Mouse (Mus musculus) midbrain, embryonic 11.5 days (tissue): Measurements from ENCODE around the gene Sntb2. TPM values are rescaled to one million over a fixed set of nuclear protein-coding genes. Genes with fewer than 3 reads are reported as not detected.
"Not testable (repeated sequence)": the region's sequence is repeated elsewhere in the genome, so short reads cannot be mapped to it uniquely, and the experiment has no call there.

Experiments used
- ATAC-seq: fragments of 200-750 bp; cut with Nextera tagmentation; 2 replicates; pipeline ENCODE4 v1.8.0; 2017; ENCODE audit warnings: moderate TSS enrichment, moderate library complexity; ENCODE audit not compliant: low FRiP score
- DNase-seq: peaks from one replicate; pipeline ENCODE4 v3.0.0; 2015; ENCODE audit warnings: low spot score; ENCODE audit errors: missing footprints
- H3K27ac ChIP-seq: fragments of 300-500 bp; sonication (generic); 2 replicates; pipeline ENCODE4 v1.5.1; 2014; ENCODE audit warnings: low read depth, low read length
- H3K27me3 ChIP-seq: fragments of 300-500 bp; sonication (generic); 2 replicates; pipeline ENCODE4 v1.6.1; 2014; ENCODE audit warnings: mild to moderate bottlenecking, low read length, moderate library complexity, mixed read lengths; ENCODE audit not compliant: control insufficient read depth, insufficient read depth
- H3K36me3 ChIP-seq: fragments of 300-500 bp; sonication (generic); 2 replicates; pipeline ENCODE4 v1.6.1; 2014; ENCODE audit warnings: mild to moderate bottlenecking, low read length, moderate library complexity, mixed read lengths; ENCODE audit not compliant: control insufficient read depth, insufficient read depth
- H3K4me1 ChIP-seq: fragments of 300-500 bp; sonication (generic); 2 replicates; pipeline ENCODE4 v1.6.1; 2014; ENCODE audit warnings: low read length; ENCODE audit not compliant: control insufficient read depth, insufficient read depth
- H3K4me2 ChIP-seq: fragments of 300-500 bp; sonication (generic); 2 replicates; pipeline ENCODE4 v1.6.1; 2014; ENCODE audit warnings: mild to moderate bottlenecking, moderate library complexity
- H3K4me3 ChIP-seq: fragments of 300-500 bp; sonication (generic); 2 replicates; pipeline ENCODE4 v1.5.1; 2014; ENCODE audit warnings: low read depth, low read length
- H3K9ac ChIP-seq: fragments of 300-500 bp; sonication (generic); 2 replicates; pipeline ENCODE4 v1.6.1; 2014; ENCODE audit warnings: low read length
- H3K9me3 ChIP-seq: fragments of 300-500 bp; sonication (generic); 2 replicates; pipeline ENCODE4 v1.6.1; 2016; ENCODE audit warnings: low read length; ENCODE audit not compliant: control insufficient read depth
- WGBS: fragments of 180-500 bp; shearing (Covaris S2); extraction: QIAGEN DNeasy Blood & Tissue Kit; methylation state at CpG from one replicate; pipeline ENCODE4 v1.1.7; 2014; 5-methylcytosine and 5-hydroxymethylcytosine counted together
- polyA plus RNA-seq: library from polyadenylated mRNA; unstranded; fragments of >200 nt; fragmentation: Nextera tagmentation; extraction: Ambion mirVana; gene quantifications from 2 replicates; pipeline ENCODE4 v1.2.1, GENCODE M21; 2014

Sntb2 gene
- polyA plus RNA-seq, 1 experiment from 2014 or later, result 5.9 TPM

- Histone ChIP-seq H3K4me2 (no peak overlapping the region), H3K9me3 (no peaks in the 10 kb centered on the region), H3K36me3 (no peaks in the 10 kb centered on the region), H3K4me1 (peaks cover 8% of the 10 kb centered on the region), H3K27me3 (no peaks in the 10 kb centered on the region), H3K9ac (no peak overlapping the region), H3K4me3 (no peak overlapping the region), H3K27ac (no peak overlapping the region)
- 76% methylated on average over 5 of the region's 5 CpGs for WGBS
- DNase-seq (peak; percentile 75), ATAC-seq (no peak)
Measured at GRCm38 (mm10) chr8:107030058-107030457, 94.5 kb downstream of the Sntb2 start.

DNA sequence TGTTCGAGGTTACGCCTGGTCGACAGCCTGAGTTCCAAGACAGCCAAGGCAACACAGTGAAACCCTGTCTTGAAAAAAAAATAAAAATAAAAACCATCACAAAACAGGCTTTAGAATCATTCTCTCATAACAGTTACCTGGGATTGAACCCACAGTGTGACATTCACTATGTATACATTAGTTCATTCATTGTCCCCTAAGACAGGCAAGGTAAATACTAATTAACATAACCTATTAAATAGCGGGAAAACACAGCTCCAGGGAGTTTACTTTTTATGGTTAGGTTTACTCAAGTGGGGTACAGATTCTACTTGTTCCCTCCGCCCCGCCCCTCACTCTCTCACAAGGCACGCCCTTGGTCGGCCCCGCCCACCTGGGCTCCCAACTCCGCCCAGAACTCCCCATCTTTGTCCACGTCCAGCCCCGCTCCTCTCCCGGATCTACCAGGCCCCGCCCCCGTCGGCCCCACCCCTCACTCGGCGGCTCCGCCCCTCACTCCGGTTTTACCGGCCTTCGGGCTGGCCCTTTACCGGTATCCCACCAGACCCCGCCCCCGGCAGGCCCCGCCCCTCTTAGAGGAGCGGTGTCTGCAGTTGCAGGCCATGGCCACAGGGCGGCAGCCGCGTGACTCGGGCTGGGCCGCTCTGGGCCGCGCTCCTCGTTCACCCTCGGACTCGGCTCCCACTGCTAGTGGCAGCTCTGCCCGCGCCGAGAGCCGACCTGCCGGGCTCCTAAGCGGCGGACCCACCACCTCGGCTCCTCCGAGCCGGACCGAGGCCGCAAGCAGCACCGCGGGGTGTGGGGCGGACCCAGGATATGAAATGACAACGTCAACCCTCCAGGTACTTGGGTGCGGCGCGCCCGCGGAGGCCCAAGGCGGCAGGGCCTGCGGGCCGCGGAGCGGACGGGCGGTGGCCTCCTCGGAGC is 95.4 kb downstream of the Sntb2 start, which contains the start of gene Vps4a:
Gene Vps4a, plus strand, starts transcription at position 573 of the 927 bp plus-strand sequence.
- ATAC-seq (peak; percentile 96), DNase-seq (peak; percentile 100)
- H3K9me3 ChIP-seq, result no peaks in the 10 kb centered on the region
- H3K27ac ChIP-seq, result peak within 1 kb of the TSS; percentile 16
- H3K4me3 ChIP-seq, result peak within 1 kb of the TSS; percentile 96
- no peaks in the 10 kb centered on the region for H3K36me3 ChIP-seq
- H3K27me3 ChIP-seq, result no peaks in the 10 kb centered on the region
- peaks cover 8% of the 10 kb centered on the region for H3K4me1 ChIP-seq
- WGBS, result 4% methylated on average over 63 of the region's 66 CpGs
- peak within 1 kb of the TSS; percentile 91 for H3K9ac ChIP-seq
- peak within 1 kb of the TSS; percentile 92 for H3K4me2 ChIP-seq

GRCm38 (mm10) chr8:107031577-107032090 is 96.1 kb downstream of the Sntb2 start:
- Histone ChIP-seq H3K4me2 (peak overlapping the region; percentile 92), H3K4me1 (peaks cover 8% of the 10 kb centered on the region), H3K4me3 (peak overlapping the region; percentile 96), H3K27me3 (no peaks in the 10 kb centered on the region), H3K9me3 (no peaks in the 10 kb centered on the region), H3K36me3 (no peaks in the 10 kb centered on the region), H3K9ac (peak overlapping the region; percentile 91), H3K27ac (peak overlapping the region; percentile 16)
- DNase-seq (no peak), ATAC-seq (no peak)
- under 1% methylated on average over 38 of the region's 40 CpGs for WGBS

GRCm38 (mm10) chr8:107033609-107034008 is 98.1 kb downstream of the Sntb2 start:
- not testable (repeated sequence) for H3K27me3 ChIP-seq, H3K36me3 ChIP-seq, DNase-seq, H3K4me2 ChIP-seq, H3K4me1 ChIP-seq, H3K27ac ChIP-seq, H3K4me3 ChIP-seq, H3K9me3 ChIP-seq, ATAC-seq, H3K9ac ChIP-seq
- WGBS, result 94% methylated on average over 2 of the region's 2 CpGs

- DNase-seq, result no peak
- 89% methylated on average over 3 of the region's 3 CpGs for WGBS
Measured at GRCm38 (mm10) chr8:107035641-107036040, 100.1 kb downstream of the Sntb2 start.

GRCm38 (mm10) chr8:107036626-107037025 is 101.1 kb downstream of the Sntb2 start:
- H3K36me3 ChIP-seq, result peaks cover 9% of the 10 kb centered on the region
- H3K4me1 ChIP-seq, result peaks cover 8% of the 10 kb centered on the region
- WGBS, result 90% methylated on average over 8 of the region's 8 CpGs
- no peaks in the 10 kb centered on the region for H3K27me3 ChIP-seq
- ATAC-seq (no peak), DNase-seq (no peak)
- no peak overlapping the region for H3K4me3 ChIP-seq
- H3K9ac ChIP-seq, result no peak overlapping the region
- H3K4me2 ChIP-seq, result no peak overlapping the region
- H3K27ac ChIP-seq, result no peak overlapping the region
- H3K9me3 ChIP-seq, result no peaks in the 10 kb centered on the region

More at GRCm38 (mm10) chr8:107035641-107036040, 100.1 kb downstream of the Sntb2 start:
- H3K4me2 ChIP-seq, result no peak overlapping the region
- H3K4me3 ChIP-seq, result no peak overlapping the region
- H3K27ac ChIP-seq, result no peak overlapping the region
- no peak overlapping the region for H3K9ac ChIP-seq
- H3K4me1 ChIP-seq, result peaks cover 8% of the 10 kb centered on the region
- no peaks in the 10 kb centered on the region for H3K27me3 ChIP-seq
- no peaks in the 10 kb centered on the region for H3K9me3 ChIP-seq
- no peak for ATAC-seq
- peaks cover 1% of the 10 kb centered on the region; the same call in 1 of the 2 replicates for H3K36me3 ChIP-seq

DNA sequence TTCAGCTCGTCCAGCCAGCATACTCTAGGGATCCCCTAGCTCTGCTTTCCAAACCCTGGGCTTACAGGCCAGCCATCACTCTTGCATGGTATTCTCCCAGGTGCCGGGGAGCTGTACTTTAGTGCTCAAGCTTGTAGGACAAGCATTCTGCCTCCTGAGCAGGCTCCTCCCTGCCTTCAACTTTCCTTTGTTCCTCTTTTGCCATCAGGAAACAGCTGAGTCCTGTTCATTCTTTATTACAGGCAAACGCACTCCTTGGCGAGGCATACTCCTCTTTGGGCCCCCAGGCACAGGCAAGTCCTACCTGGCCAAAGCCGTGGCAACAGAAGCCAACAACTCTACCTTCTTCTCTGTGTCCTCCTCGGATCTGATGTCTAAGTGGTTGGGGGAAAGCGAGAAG is 105.1 kb downstream of the Sntb2 start:
- Histone ChIP-seq H3K9ac (no peak overlapping the region), H3K4me2 (no peak overlapping the region), H3K36me3 (peaks cover 28% of the 10 kb centered on the region), H3K4me3 (no peak overlapping the region), H3K9me3 (no peaks in the 10 kb centered on the region), H3K27me3 (no peaks in the 10 kb centered on the region), H3K27ac (no peak overlapping the region), H3K4me1 (no peaks in the 10 kb centered on the region)
- no peak for ATAC-seq
- 87% methylated on average over 7 of the region's 7 CpGs for WGBS
- DNase-seq, result no peak

DNA sequence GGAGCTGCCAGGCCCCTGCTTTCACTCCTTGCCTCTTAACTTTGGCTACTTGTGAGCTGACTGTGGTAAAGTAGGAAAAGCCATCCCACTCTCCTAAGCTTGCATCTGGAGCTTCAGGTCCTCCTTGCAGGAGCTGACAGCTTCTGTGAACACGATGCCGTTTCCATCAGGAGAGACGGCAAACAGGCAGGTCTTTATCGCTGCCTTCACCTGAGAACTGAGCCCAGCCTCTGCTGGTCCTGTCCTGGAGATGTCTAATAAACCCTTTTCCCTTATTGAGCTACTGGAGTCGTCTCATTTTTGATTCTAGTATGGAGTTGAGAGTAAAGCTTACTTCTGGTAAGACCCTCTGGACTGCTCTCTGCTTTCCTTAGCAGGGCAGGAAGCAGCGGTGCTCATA is 109.9 kb downstream of the Sntb2 start:
- 93% methylated on average over 6 of the region's 6 CpGs for WGBS
- ATAC-seq, result no peak
- H3K27me3 ChIP-seq, result no peaks in the 10 kb centered on the region
- H3K9me3 ChIP-seq, result no peaks in the 10 kb centered on the region
- no peak overlapping the region for H3K9ac ChIP-seq
- H3K36me3 ChIP-seq, result peaks cover 32% of the 10 kb centered on the region
- no peak overlapping the region for H3K4me3 ChIP-seq
- H3K27ac ChIP-seq, result no peak overlapping the region
- H3K4me2 ChIP-seq, result no peak overlapping the region
- H3K4me1 ChIP-seq, result peaks cover 12% of the 10 kb centered on the region
- DNase-seq, result peak; percentile 59

DNA sequence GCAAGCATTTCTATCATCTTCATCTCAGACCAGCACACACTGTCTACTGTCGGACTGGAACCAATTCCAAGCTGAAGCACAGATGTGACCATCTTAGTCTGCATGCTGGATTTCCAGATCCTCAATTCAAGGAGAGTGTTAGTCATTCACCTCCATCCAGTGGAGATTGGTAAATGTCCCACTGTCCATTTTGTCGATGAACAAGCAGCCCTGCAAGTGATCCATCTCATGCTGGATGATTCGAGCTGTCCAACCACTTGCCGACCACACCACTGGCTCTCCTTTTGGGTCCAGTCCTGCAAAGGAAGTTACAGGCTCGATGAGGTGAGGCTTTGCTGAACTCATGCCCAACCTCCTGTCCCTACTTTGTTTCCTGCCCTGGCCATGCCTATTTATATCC is 111.4 kb downstream of the Sntb2 start:
- Histone ChIP-seq H3K9me3 (no peaks in the 10 kb centered on the region), H3K4me1 (peaks cover 12% of the 10 kb centered on the region), H3K4me2 (no peak overlapping the region), H3K27ac (no peak overlapping the region), H3K27me3 (no peaks in the 10 kb centered on the region), H3K4me3 (no peak overlapping the region), H3K36me3 (peaks cover 28% of the 10 kb centered on the region), H3K9ac (no peak overlapping the region)
- ATAC-seq (no peak), DNase-seq (peak; percentile 75)
- 91% methylated on average over 5 of the region's 5 CpGs for WGBS
